Mouse (Mus musculus) left cerebral cortex, adult 11 months (tissue): ENCODE results near the gene Il2ra.

Experiments used
- DNase-seq: peaks from one replicate; pipeline ENCODE4 v3.0.0; 2022; ENCODE audit warnings: low spot score

Il2ra gene

DNA sequence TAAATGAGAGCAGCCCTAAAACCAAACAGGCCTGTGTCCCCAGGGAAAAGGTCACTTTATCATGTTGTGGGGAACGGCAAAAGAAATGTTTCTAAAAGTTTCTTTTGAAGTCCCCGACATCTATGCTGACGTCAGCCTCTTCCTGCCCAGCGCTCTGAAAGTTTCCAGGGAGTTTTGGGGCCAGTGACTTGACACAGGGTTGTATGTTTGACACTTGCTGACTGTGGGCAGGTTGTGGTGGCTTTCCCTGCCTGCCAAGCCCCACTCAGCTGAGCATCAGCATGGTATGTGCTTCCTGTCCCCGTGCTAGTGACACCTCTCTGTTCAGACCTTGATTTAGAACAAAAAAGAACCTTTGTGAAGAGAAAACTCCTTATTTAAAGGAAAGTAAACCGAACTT is 10.7 kb downstream of the Il2ra start:
- no peak for DNase-seq

DNA sequence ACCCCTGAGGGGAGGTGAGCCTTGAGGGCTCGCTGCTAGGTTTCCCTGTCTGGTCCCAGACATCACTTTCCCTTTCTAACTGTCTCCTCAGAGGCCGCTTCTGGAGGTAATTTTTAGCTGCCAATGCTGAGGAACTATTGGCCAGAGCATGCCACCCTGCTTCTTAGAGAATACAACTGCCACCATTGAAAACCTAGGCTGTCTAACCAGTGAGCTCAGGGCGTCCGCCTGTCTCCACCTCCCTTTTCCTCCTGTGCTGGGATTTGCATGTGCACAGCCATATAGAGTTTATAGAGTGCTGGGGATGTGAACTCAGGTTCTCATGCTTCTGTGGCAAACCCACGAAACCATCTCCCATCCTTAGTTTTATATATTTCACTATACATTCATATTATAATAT is 11.2 kb downstream of the Il2ra start:
- no peak for DNase-seq

DNA sequence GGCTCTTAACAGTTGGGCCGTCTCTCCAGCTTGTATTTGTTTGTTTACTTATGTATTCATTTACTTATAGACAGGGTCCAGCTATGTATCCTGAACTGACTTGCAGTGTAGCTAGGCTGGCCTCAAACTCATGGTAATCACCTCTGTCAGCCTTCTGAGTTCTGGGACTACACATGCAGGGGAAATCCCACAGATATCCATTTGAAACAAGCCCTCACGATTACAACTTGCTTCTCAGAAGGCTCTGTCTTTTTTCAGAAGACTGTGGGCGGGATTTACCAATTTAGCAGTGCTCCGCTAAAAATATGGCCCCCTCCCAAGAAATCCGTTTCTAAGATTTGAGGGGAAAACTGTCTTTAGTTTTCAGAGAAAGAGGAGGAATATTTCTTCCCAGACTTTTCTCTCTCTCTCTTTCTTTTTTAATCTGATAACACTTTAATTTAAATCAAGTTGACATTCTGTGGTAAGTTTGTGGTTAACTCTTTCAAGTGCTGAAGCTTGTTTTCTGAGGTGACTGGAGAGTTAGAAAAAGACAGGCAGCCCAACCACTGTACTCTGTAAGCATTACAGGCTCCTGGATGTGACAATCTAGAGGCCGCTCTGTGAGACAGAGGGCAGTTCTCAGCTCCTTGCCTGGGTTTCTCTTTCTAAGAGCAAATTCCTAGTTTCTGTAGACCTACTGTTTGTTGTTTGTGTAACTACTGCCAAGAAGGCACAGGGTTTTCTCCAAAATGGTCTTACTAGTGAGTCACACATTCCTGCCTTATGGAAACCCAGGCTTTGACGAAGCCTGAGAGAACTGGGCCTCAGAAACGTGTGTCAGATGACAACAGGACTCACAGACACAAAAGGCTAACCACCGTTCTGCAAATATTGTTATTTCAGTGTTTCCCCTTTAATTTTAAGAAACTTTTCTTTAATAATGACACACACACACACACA is 12.7 kb downstream of the Il2ra start:
- peak; percentile 41 for DNase-seq

DNA sequence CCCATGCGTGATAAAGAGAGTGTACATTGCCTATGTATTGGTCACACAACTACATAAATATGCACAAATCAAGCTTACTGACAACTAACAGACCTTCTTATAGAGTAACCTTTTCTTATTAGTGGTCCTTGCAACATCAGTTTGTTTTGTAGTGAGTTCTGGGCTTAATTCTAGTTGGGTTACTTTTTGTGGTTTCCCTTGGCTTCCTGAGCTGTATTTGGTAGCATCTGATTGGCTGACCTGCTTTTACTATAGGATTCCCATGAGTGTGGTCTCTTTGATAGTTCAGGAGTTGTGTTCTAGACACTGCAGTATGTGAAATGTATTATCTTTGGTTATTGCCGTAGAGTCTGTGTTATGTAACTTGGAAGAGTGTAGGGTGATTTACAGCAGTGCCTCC is 15.0 kb downstream of the Il2ra start:
- DNase-seq: no peak

DNA sequence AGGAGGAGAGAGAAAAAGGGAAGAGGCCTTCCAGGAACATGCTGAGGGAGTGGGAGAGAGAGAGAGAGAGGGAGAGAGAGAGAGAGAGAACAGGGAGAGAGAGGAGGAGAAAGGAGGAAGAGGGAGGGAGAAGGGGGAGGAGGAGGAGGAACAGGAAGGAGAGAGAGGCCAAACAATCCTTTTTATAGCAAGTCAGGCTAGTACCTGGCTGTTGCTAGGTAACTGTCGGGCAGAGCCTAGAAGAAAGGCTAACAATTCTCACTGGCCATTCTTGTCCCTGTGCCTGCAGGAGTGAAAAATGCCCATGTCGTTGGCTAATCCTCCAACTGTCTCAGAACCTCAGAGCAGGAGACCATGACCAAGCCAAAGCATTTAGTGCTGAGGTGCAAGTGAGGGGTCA is 16.7 kb downstream of the Il2ra start:
- DNase-seq: no peak

DNA sequence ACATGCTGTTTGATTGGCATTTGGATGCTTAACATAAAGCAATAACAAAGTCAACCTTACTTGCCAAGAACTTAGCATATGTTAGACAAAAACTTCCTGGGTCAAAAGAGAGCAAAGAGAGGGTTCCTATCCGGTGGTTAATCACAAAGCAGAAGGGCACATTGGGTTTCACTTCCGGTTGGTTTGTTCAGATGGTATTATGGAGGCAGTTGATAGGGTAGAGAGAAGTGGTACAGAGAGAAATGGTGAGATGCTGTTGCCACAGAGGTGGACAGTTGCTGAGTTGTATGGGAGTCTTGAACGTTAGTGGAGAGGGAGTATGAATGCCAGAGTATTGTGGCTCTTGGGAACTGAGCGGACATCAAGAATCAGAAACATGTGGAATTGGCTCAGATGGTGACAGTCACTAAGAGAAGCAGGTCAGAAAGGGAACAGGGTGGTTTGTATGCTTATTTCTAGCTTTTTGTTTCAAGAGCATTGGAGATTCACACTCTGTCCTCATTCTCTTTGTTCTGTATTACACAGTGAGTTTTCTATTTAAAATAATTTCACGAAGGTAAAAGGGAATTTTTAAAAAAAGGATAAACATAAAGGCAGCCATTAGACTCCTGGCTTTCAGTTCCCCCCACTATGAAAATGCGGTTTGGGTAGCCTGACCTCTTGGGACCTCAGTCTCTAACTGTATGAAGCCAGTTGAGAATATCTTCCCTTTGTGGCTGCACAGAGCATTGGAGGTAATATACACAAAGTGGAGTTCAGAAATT is 19.7 kb downstream of the Il2ra start:
- no peak for DNase-seq

DNA sequence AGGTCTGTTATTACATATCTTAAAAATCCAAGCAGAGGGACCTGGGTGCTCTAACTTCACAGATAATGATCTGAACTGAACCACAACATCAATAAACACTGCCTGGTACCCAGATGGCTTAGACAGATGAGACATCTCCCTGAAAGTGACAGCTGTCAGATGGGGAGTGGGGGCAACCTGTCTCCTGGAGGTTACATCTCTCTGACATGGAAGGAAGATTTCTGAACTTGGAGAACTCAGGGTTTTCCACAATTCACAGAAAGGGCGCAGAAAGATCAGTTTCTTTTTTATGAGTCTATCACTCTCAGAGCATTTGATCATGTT is 20.3 kb downstream of the Il2ra start:
- no peak for DNase-seq

DNA sequence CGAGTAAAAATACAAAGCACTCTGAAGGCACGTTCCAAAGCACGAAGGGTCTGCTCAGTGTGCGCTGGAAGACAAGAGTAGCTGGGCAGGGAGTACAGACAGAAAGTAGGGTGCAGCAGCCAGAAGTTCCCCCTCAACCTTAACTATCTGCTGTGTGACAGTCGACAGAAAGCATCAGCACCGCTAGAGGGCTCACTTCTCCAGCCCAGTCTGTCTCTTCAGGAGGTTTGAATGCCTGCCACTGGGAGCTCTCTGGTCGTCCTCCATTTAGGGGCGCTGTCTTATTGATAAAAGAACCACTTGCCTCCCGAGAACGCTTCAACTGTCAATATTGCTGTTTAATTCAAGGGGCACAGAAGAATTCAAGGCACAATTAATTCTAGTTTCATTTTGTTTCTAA is 21.4 kb downstream of the Il2ra start:
- peak; percentile 72 for DNase-seq

DNA sequence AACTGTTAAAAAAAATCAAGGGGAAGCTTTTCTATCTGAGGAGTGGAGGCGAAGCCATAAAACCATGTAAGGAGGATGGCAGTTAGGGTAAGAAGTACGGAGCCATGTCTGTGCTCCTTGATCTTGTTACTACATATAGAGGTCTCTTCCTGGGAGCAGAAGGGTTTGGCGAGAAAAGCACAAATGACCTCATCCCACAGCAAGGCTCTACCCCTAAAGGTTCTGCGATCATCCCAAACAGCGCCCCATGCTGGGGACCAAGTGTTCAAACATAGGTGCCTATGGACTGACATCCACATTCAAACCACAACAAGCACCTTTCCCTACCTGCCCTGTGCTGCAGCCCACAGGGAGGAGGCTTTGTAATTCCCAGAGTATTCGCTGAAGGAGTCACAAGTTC is 21.8 kb downstream of the Il2ra start:
- DNase-seq: no peak

DNA sequence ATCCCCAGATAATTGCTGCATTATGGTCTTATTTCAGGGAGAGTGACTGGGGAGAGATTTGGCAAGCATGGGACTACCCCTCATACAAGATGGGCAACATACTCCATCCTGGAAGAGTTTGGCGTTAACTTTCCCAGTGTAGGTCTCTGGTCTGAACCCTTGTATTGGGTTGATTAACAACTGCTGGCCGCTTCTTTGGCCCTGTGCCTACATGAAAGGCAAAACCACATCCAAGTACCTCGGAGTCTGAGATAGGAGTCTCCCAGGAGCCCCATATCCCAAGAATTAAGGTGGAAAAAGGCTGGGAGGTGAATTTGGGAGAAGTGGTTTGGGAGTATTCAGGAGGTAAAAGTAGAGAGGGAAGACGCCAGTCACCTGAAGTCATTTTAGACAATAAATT is 22.2 kb downstream of the Il2ra start:
- DNase-seq: no peak

DNA sequence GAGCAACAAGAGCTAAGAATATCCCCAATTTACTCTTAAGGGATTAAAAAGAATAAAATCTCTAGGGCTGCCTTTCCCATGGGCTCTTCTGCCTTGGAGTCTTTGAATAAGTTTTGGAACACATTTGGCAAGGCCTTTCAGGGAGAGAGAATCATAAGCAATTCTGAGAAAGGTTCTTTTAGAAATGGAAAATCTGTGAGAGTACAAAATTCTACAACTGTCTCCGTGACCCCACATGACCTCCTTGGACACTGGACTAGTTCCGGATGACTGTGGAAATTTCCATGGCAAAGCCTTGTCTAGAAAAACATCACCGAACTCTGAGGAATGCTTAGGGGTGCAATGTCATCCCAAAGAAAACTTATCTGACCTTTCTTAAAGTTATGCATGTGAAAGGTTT is 22.7 kb downstream of the Il2ra start:
- no peak for DNase-seq

DNA sequence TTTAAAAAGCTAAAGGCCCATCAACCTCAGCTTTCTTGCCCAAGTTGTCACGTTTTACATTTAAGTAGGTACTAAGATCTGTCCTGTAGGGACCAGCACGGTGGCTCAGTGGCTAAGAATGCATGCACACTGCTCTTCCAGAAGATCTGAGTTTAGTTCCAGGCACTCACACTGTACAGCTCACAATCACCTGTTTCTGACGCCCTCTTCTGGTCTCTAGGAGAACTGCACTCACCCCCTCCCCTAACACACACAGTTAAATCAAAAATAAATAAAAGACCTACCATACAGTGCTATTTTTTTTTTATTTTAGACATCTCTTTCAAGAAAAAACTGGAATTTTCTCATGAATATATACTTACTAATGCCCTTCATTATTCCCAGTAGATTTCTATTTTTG is 29.5 kb downstream of the Il2ra start:
- DNase-seq: no peak

DNA sequence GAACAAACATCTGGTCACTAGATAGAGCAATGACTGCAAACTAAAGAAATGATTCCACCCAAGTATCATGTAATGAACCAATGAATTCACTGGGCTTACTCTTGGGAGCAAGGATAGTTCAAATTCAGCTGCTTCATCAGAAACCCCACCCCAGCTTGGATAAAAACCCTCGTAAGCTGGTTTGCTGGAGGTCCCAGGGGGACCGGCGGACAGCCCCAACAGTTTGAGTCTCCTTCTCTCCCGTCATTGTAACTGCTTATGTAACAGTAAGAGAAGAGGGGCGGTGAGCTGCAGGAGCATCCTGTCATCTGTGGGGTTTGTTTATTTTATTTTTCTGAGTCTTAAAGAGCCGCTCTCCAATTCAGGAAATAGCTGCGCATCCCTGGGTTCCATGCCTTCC is 37.0 kb downstream of the Il2ra start:
- DNase-seq: no peak

DNA sequence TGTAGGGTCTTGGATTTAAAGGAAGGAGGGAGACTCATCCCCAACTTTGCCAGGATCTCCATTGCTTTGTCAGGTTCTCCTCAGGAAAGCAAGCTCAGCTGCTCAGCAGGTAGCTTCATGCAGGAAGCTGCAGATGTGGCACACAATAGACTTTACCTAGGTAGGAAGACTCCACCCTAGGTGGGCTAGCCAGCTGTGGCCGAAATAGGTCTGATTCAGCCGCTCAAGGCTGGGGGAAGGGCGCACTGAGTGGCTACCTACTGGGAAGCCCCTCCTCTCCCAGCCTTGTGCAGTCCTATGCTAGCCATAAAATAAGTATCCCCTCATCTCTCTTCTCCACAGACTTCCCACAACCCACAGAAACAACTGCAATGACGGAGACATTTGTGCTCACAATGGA is 40.1 kb downstream of the Il2ra start:
- DNase-seq: no peak

DNA sequence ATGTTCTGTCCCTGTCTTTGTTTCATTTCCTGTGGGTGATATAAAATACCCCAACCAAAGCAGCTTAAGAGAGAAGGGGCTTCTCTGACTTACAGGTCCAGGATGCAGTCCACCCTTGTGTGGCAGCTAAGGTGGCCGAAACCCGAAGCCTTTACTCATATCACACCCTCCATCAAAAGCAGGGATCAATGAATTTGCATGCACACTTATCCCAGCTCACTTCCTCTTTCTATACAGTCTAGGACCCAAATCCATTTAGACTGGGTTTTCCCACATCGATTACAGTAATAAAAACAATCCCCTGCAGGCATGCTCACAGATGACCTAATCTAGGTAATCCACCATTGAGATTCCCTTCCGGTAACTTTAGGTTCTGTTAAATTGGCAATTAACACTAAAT is 43.9 kb downstream of the Il2ra start:
- DNase-seq: no peak

DNA sequence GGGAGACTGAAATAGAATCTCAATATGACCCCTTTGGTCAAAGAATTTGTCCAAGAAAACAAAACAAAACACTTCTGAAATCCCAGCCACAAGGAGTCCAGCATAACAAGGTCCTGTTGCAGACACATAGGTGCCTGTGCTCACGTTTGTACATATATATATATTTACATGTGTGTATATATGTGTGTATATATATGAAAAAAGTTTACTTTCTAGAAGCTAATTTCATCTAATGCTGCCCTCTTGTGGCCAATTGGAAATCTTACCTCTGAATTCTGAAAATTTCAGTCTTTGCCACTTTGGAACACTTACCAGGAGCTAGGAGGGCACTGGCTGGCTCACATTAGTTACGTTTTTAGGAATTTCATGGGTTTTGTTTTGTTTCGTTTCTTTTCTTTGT is 44.8 kb downstream of the Il2ra start:
- no peak for DNase-seq

DNA sequence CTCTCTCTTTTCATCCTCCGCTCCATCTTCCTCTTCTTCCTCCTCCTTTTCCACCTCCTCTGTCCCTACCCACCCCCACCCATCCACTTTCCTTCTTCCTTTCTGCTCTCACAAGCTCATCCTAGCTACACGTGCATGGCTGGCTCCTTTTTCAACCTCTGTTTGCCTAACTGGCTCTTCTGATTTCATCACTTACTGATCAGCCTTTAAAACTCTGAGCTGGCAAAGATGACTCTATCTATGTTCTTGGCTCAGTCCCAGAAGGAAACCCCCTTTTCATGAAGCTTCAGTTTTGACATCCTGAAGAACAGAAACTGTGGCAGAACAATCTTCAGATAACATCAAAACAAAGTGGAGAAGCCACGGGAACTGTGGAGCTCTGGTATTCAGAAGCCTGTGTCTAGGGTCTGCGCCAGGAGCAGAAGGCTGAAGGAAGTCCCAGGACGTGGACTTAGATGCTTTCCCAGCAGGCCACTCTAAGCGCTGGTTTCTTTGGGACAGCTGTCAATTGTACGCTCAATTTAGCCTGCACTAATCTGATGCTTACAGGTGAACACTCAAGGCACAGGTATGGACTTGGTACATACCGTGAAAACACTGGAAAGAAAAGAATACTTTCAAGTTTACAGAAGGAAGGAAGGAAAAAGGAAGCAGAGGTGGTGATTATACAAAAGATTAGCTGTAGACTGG is 47.7 kb downstream of the Il2ra start:
- no peak for DNase-seq

DNA sequence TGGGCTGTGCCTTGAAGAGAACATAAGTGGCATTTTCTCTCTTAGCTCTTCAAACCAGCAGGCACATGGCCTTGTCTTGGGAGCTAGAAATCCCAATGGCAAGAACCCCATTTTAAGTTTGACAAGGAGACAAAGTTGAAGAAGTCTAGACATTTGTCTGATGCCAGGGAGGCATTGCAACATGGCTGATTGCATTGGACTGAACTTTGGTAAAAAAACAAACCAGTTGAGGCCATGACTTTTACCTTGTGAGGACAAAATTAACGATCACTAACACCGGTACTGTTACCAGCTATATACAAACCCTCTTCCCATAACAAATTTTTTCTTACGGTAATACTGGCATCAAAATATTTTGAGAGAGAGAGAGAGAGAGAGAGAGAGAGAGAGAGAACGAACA is 50.7 kb downstream of the Il2ra start:
- DNase-seq: no peak

DNA sequence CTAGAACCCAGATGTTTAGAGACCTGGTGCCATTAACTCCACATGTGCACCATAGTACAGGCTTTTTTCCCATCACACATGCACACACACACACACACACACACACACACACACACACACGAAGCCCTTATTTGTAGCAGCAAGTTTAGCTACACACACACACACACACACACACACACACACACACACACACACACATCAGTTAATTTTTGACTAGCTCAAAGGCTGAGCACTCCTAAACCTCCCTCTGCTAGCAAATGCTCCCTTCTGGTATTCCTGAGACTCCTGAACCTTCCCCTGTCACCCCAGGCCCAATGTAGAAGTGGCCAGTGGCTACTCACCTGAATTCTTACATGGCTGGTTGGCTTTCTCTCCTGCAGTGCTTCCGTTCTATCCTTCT is 51.5 kb downstream of the Il2ra start:
- DNase-seq: no peak

DNA sequence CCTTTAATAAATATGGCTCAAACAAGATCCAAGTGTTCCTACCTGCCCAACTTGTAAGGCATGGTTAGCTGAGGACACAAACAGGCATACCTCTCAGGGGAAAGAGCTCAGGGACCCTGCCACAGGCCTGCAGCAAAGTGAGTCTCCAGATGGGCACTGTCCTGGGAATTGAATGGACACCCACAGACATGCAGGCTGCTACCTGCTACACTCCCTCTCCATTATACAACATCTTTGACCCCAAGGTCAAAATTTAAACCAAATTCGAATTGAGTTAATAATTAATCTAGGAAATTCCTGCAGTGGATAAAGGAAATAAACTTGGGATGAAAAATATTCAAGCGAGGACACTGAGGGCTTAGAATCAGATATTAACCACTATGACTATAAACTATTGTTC is 53.3 kb downstream of the Il2ra start:
- no peak for DNase-seq

DNA sequence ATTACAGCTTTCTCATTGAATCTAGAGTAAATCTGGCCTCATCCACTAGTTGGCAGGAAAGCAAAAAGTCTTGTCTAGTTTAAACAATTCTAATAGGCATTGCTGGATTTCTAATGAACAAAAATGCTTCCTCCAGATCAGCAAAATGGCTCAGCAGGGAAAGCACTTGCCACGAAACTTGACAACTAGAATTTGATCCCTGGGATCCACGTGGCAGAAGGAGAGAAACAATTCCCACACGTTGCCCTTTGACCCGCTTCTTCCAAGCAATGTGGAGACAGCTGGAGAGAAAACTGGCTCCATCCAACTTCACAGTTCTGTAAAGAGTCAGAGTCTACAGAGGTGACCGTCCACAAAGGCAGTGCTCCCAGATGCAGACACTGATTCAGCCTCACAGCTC is 56.4 kb downstream of the Il2ra start:
- DNase-seq: no peak

DNA sequence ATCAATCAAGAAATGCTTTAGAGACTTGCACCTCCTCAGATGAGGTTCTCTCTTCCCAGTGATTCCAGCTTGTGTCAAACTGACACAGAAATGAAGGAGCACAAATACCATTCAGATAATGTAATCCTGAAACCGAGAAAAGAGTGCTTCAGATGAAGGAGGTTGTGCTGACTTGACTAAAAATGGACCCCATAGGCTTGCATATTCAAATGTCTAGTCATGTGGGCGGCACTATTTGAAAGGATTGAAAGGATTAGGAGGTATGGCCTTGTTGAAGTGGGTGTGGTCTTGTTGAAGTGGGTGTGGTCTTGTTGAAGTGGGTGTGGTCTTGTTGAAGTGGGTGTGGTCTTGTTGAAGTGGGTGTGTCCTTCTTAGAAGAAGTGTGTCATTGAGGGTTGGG is 57.3 kb downstream of the Il2ra start:
- no peak for DNase-seq
